Mouse (Mus musculus) heart, embryonic 16.5 days (tissue): ENCODE data around the gene Pard6b. TPM values are rescaled to one million over a fixed set of nuclear protein-coding genes. Genes with fewer than 3 reads are reported as not detected.

Experiments used
- ATAC-seq: fragments of 200-750 bp; cut with Nextera tagmentation; replicated peaks from 2 replicates; pipeline ENCODE4 v1.8.0; 2017; ENCODE audit warnings: moderate number of reproducible peaks; ENCODE audit not compliant: insufficient read depth, low FRiP score; ENCODE audit errors: extremely low read depth
- H3K27ac ChIP-seq: fragments of 300-500 bp; sonication (generic); 2 replicates; pipeline ENCODE4 v1.5.1; 2014; ENCODE audit warnings: mild to moderate bottlenecking, low read length, control low read depth, moderate library complexity
- H3K27me3 ChIP-seq: fragments of 300-500 bp; sonication (generic); 2 replicates; pipeline ENCODE4 v1.6.1; 2014; ENCODE audit warnings: low read length, mixed read lengths; ENCODE audit not compliant: control insufficient read depth, insufficient read depth
- H3K36me3 ChIP-seq: fragments of 300-500 bp; sonication (generic); 2 replicates; pipeline ENCODE4 v1.6.1; 2014; ENCODE audit not compliant: control insufficient read depth, insufficient read depth
- H3K4me1 ChIP-seq: fragments of 300-500 bp; sonication (generic); 2 replicates; pipeline ENCODE4 v1.6.1; 2014; ENCODE audit warnings: low read length, mixed read lengths; ENCODE audit not compliant: control insufficient read depth, insufficient read depth
- H3K4me2 ChIP-seq: fragments of 300-500 bp; sonication (generic); 2 replicates; pipeline ENCODE4 v1.6.1; 2014; ENCODE audit warnings: low read depth, mild to moderate bottlenecking, control low read depth, low read length
- H3K4me3 ChIP-seq: fragments of 300-500 bp; sonication (generic); 2 replicates; pipeline ENCODE4 v1.5.1; 2014; ENCODE audit warnings: mild to moderate bottlenecking, control low read depth, low read length
- H3K9ac ChIP-seq: fragments of 300-500 bp; sonication (generic); 2 replicates; pipeline ENCODE4 v1.6.1; 2014; ENCODE audit warnings: low read length, control low read depth
- H3K9me3 ChIP-seq: fragments of 300-500 bp; sonication (generic); replicated peaks from 2 replicates; pipeline ENCODE4 v1.6.1; 2016; ENCODE audit warnings: low read length; ENCODE audit not compliant: control insufficient read depth
- WGBS: fragments of 180-500 bp; shearing (Covaris S2); extraction: QIAGEN DNeasy Blood & Tissue Kit; methylation state at CpG from one replicate; pipeline ENCODE4 v1.1.7; 2014; 5-methylcytosine and 5-hydroxymethylcytosine counted together
- polyA plus RNA-seq: library from polyadenylated mRNA; unstranded; fragments of >200 nt; fragmentation: Nextera tagmentation; extraction: Ambion mirVana; gene quantifications from 2 replicates; pipeline ENCODE4 v1.2.1, GENCODE M21; 2015

Gene Pard6b
- polyA plus RNA-seq, 1 experiment from 2014 or later: 5.4 TPM

DNA sequence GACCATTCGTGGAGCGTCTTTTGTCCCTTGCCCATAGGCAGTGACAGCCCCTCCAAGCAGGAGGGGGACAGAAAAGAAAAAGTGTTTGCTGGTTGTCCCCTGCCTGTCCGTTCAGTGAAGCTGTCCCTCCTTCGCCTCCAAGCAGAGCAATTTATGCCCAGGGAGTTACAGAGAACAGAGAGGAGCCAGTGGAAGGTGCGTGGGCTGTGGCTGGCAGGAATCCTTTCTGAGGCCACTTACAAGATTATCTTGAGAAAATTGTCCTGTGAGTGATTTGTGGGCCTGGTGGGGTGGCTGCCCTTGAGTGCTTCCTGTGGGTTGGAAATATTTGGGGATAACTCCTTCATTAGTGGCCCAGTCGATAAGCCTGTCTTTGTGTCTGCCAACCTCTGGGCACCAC is 42.8 kb downstream of the Pard6b start:
- ATAC-seq: no peak
- Histone ChIP-seq H3K9me3 (no peaks in the 10 kb centered on the region; the same call in 1 of the 2 replicates), H3K36me3 (no peaks in the 10 kb centered on the region), H3K27ac (no peak overlapping the region), H3K4me2 (no peak overlapping the region), H3K4me1 (peaks cover 19% of the 10 kb centered on the region), H3K27me3 (no peaks in the 10 kb centered on the region), H3K9ac (no peak overlapping the region), H3K4me3 (no peak overlapping the region)
- 80% methylated on average over 6 of the region's 6 CpGs for WGBS

DNA sequence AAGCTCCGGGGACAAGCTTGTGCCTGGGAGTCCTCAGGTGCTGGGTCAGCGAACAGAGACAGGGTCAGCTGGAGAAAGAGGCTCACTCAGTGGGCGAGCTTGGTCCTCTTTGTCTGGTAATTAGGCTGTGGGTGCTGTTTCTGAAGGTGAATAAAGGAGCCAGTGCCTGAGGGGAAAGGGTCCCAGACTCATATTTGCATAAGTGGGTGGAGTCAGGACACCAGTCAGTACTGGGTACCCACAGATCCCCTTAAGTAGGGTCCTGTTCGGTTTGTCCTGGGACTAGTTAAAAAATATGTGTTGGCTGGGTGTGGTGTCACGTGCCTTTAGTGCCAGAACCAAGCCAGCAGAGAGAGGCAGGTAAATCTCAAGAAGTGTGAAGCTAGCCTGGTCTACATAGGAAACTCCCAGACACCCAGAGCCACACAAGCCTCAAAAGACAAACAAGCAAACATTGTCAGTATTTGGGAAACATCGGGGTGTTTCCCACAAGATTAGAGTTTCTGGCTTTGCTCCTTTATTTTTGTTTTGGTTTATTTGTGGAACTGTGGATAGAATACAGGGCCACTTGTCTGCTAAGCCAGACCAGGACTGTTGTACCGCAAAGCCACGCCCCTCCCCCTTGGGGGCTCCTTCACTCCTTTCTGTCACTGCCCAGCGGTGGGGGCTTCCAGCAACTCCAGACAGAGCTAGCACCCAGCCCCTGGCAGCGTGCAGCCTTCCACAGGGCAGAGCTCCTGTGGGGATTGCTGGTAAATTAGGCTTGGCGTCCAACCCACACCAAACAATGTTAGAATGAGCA is 44.7 kb downstream of the Pard6b start:
- no peak for ATAC-seq
- Histone ChIP-seq H3K4me2 (peak overlapping the region; percentile 2; the same call in 1 of the 2 replicates), H3K27me3 (no peaks in the 10 kb centered on the region), H3K9me3 (no peaks in the 10 kb centered on the region; the same call in 1 of the 2 replicates), H3K4me3 (no peak overlapping the region), H3K9ac (no peak overlapping the region; the same call in 1 of the 2 replicates), H3K4me1 (peaks cover 28% of the 10 kb centered on the region), H3K27ac (peak overlapping the region; percentile 19), H3K36me3 (no peaks in the 10 kb centered on the region)
- WGBS: 42% methylated on average over 11 of the region's 11 CpGs

DNA sequence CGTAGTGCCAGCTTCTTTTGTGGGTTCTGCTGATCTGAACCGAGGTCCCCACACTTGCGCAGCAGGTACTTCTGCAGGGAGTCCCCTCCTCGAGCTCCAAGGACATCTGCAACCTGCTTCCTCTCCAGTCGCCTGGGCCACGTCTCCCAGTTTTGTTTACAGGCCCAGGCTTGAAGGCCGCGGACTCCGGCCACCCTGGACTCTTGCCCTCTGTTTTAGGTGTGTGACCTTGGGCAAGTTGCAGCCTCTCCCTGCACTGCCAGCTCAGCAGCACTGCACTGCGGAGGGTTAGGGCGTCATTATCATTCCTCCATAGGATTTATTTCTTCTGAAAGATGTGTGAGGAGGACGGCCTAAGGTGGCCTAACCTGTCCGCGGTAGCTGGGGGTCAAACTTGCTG is 47.0 kb downstream of the Pard6b start:
- 78% methylated on average over 14 of the region's 14 CpGs for WGBS
- ATAC-seq: no peak
- Histone ChIP-seq H3K9me3 (no peaks in the 10 kb centered on the region), H3K27ac (peak overlapping the region; percentile 41), H3K4me2 (no peak overlapping the region), H3K27me3 (no peaks in the 10 kb centered on the region), H3K4me1 (peaks cover 28% of the 10 kb centered on the region), H3K4me3 (no peak overlapping the region), H3K9ac (no peak overlapping the region), H3K36me3 (no peaks in the 10 kb centered on the region)

DNA sequence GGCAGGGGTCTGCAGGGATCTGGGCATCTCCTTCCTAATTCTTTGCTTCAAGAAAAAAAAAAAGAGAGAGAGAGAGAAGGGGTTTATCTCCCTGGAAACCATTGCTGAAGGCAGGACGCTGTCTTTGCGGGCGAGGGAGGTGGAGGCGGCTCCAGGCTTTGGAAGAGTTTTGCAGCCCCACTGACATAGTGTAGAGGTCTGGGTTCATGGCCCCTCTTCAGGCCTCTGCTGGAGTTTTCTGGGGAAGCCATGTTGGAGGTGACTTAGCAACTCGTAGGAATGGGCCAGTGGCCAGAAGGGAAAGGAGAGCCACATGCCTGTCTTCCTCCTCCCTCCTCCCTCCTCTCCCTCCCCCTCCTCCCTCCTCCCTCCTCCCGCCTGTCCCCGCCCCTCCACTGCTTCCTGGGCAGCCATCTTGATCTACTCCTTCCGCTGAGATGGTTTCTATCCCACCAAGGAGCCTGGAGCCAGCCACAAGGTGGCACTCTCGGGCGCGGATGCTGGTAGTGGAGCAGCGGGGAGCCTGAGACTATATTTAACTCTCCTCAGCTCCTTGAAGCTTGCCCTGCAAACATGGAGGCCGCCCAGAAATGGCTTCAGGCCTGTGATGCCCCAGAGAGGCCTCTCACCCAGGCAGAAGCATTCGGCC is 47.5 kb downstream of the Pard6b start:
- H3K36me3 ChIP-seq: no peaks in the 10 kb centered on the region
- H3K4me1 ChIP-seq: peaks cover 28% of the 10 kb centered on the region
- H3K4me2 ChIP-seq: no peak overlapping the region; the same call in 1 of the 2 replicates
- 27% methylated on average over 12 of the region's 14 CpGs for WGBS
- ATAC-seq: peak; percentile 87
- no peaks in the 10 kb centered on the region for H3K27me3 ChIP-seq
- H3K9me3 ChIP-seq: no peaks in the 10 kb centered on the region
- H3K27ac ChIP-seq: peak overlapping the region; percentile 56
- peak overlapping the region; percentile 45; the same call in 1 of the 2 replicates for H3K9ac ChIP-seq
- H3K4me3 ChIP-seq: no peak overlapping the region

DNA sequence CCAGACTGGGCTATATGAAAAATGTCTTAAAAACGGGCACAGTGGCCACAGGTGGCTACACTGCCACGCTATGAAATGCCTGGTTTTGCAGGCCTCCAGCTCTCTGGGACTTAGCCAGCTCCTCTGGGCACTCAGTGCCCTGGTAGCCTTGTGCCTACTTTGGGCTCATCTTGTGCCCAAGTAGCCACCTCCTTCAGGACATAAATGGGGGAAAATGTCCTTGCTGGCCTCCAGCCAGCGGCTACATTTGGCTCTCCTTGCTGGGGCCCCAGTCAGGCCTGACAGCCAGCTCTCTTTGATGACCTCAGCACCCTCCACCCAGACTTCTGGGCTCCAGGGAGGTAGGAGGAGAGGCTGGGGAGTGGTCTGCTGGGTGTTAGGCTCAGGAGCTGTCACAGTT is 49.2 kb downstream of the Pard6b start:
- H3K9ac ChIP-seq: 0 out of 2 replicates have a peak overlapping the region, but pooled peaks have one; percentile 6
- H3K27ac ChIP-seq: no peak overlapping the region
- WGBS: 55% methylated on average over 3 of the region's 3 CpGs
- peaks cover 18% of the 10 kb centered on the region for H3K4me1 ChIP-seq
- H3K36me3 ChIP-seq: no peaks in the 10 kb centered on the region
- no peak for ATAC-seq
- H3K4me3 ChIP-seq: no peak overlapping the region
- H3K4me2 ChIP-seq: no peak overlapping the region
- no peaks in the 10 kb centered on the region for H3K27me3 ChIP-seq
- H3K9me3 ChIP-seq: no peaks in the 10 kb centered on the region

DNA sequence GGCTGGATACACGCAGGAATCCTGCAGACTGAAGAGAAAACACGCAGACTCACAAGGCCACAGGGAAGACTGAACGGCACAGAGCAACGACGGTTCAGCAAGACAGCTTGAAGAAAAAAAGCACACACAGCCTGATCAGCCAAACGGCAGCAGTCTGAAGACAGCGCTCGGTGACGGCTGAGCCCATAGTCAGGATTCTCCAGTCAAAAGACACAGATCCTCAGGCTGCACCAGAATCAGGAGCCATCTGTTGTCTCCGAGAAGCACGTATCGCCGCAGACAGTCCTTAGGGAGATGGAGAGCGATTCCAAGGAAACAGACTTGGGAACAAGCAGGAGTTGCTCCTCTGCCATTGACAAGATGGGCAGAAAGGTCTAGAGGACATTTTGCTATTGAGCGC is 56.4 kb downstream of the Pard6b start:
- H3K4me3 ChIP-seq: no peak overlapping the region
- no peak overlapping the region for H3K4me2 ChIP-seq
- no peaks in the 10 kb centered on the region for H3K4me1 ChIP-seq
- WGBS: 62% methylated on average over 15 of the region's 15 CpGs
- H3K9ac ChIP-seq: no peak overlapping the region
- H3K27ac ChIP-seq: no peak overlapping the region
- H3K36me3 ChIP-seq: no peaks in the 10 kb centered on the region
- no peak for ATAC-seq
- H3K27me3 ChIP-seq: no peaks in the 10 kb centered on the region
- no peaks in the 10 kb centered on the region for H3K9me3 ChIP-seq

DNA sequence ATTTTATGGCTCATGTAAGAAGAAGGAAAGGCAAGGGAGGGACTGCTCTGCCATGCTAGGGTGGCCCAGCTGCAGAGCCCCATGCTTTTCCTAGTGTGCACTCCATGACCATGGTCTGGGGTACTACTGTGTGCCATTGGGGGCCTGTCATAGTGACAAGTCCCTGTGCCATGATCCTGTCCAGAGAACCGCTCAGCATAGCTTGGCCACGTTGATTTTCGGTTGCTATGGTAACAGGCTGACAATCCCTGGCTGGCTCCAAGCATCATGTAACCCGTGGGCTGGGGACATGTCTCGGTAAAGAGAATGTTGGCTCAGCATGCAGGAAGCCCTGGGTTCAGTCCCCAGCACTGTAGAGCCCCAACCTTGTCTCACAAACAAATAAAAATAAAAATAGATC is 63.0 kb downstream of the Pard6b start:
- no peaks in the 10 kb centered on the region for H3K36me3 ChIP-seq
- no peaks in the 10 kb centered on the region for H3K9me3 ChIP-seq
- H3K4me1 ChIP-seq: peaks cover 11% of the 10 kb centered on the region; the same call in 1 of the 2 replicates
- ATAC-seq: no peak
- no peaks in the 10 kb centered on the region for H3K27me3 ChIP-seq
- no peak overlapping the region for H3K27ac ChIP-seq
- H3K4me2 ChIP-seq: no peak overlapping the region
- no peak overlapping the region for H3K9ac ChIP-seq
- no peak overlapping the region for H3K4me3 ChIP-seq
- WGBS: 48% methylated on average over 5 of the region's 5 CpGs

DNA sequence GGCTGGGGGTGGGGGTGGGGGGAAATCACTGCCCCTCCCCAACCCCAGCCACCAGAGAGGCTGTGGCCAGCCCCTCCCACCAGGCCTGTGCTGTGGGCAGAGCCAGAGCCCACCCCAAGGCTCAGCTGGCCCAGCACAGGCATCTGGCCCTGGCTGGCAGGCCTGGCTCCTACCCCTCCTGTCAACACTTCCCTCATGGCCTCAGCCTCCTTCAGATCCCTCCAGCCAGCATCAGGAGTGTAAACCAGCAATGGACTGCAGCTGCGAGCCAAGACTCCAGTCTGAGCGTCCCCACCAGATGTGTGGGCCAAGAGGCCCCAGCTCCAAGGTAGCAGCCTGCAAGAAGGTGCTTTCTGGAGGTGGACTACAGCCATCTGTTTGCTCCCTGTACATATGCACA is 64.6 kb downstream of the Pard6b start:
- Histone ChIP-seq H3K4me1 (peaks cover 11% of the 10 kb centered on the region; the same call in 1 of the 2 replicates), H3K9ac (no peak overlapping the region), H3K9me3 (no peaks in the 10 kb centered on the region), H3K27me3 (no peaks in the 10 kb centered on the region), H3K4me2 (no peak overlapping the region), H3K4me3 (no peak overlapping the region), H3K27ac (peak overlapping the region; percentile 71), H3K36me3 (no peaks in the 10 kb centered on the region)
- 11% methylated on average over 2 of the region's 2 CpGs for WGBS
- peak; percentile 90 for ATAC-seq
